Mouse (Mus musculus): ENCODE results near the gene Trim50. TPM values are rescaled to one million over a fixed set of nuclear protein-coding genes. Genes with fewer than 3 reads are reported as not detected.

Trim50 gene
- polyA plus RNA-seq, 2 experiments, result not detected

- TF ChIP-seq POLR2A (IDR thresholded peaks at IDR 0.05; ENCODE audit: borderline replicate concordance, extremely low read depth, insufficient read depth, insufficient read length), result no peak
- 20% methylated on average over 3 of the region's 3 CpGs for WGBS
- no peak for ATAC-seq (ENCODE audit: low FRiP score, low read depth)
- no peak for DNase-seq (ENCODE audit: low spot score)
- Histone ChIP-seq H3K27ac (replicated peaks; ENCODE audit: low read depth, low read length) (no peak overlapping the region), H3K9ac (ENCODE audit: low read depth, low read length, severe bottlenecking) (no peak overlapping the region), H3K4me2 (replicated peaks; ENCODE audit: low read depth, low read length, severe bottlenecking) (no peak overlapping the region), H3K9me3 (ENCODE audit: control insufficient read depth, low read length) (no peaks in the 10 kb centered on the region), H3K4me3 (replicated peaks; ENCODE audit: low read length) (no peak overlapping the region), H3K36me3 (ENCODE audit: control insufficient read depth, insufficient read depth, low read length) (no peaks in the 10 kb centered on the region), H3K4me1 (ENCODE audit: control insufficient read depth, insufficient read depth, low read length) (no peaks in the 10 kb centered on the region), H3K27me3 (ENCODE audit: control insufficient read depth, insufficient read depth, low read length) (no peaks in the 10 kb centered on the region)
These were observed 26.9 kb upstream of the Trim50 start for GRCm38 (mm10) chr5:135326121-135326659.

DNA sequence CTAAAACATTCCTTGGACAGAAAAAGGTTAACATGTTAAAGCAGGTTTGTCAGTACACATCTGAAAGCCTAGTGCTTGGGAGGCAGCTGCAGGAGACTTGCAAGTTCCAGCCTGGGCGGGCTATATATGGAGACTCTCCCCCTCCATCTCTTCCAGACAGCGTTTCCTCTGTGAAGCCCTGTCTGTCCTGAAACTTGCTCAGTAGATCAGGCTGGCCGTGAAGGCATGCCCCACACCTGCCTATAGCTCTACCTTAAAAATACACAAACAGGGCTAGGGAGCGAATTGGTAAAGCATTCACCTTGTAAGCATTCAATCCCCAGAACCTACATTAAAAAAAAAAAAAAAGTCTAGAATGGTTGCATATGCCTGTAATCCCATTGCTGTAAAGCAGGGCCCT lies 23.6 kb upstream of the Trim50 start:
- no peak for DNase-seq (ENCODE audit: low spot score)
- 87% methylated on average over 4 of the region's 4 CpGs for whole genome bisulfite sequencing

DNA sequence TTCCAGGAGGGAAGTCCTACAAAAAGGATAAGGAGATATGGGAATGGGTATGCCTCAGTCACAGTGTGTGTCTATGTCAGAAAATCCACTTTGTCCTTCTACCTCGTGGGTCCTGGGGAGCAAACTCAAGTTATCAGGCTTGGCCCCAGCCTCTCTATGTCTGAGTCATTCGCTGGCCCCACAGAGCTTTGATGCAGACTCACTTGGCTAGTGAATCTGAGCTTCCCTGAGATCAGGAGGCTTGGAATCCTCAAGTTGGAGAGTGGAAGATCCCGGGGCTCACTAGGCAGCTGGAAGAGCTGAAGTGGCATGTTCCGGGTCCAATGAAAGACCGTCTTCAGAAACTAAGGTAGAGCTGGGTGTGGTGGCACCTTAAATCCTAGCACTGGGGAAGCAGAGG lies 22.9 kb upstream of the Trim50 start:
- Histone ChIP-seq H3K4me1 (ENCODE audit: control insufficient read depth, insufficient read depth, low read length) (no peaks in the 10 kb centered on the region), H3K9ac (ENCODE audit: low read depth, low read length, severe bottlenecking) (no peak overlapping the region), H3K4me3 (replicated peaks; ENCODE audit: low read length) (no peak overlapping the region), H3K27me3 (ENCODE audit: control insufficient read depth, insufficient read depth, low read length) (no peaks in the 10 kb centered on the region), H3K4me2 (replicated peaks; ENCODE audit: low read depth, low read length, severe bottlenecking) (no peak overlapping the region), H3K27ac (replicated peaks; ENCODE audit: low read depth, low read length) (no peak overlapping the region), H3K9me3 (ENCODE audit: control insufficient read depth, low read length) (no peaks in the 10 kb centered on the region), H3K36me3 (ENCODE audit: control insufficient read depth, insufficient read depth, low read length) (no peaks in the 10 kb centered on the region)
- WGBS, result 88% methylated on average over 5 of the region's 5 CpGs
- DNase-seq (ENCODE audit: low spot score) (no peak), ATAC-seq (ENCODE audit: low FRiP score, low read depth) (no peak)
- no peak for TF ChIP-seq POLR2A (IDR thresholded peaks at IDR 0.05; ENCODE audit: borderline replicate concordance, extremely low read depth, insufficient read depth, insufficient read length)

More for the DNA sequence above, 23.6 kb upstream of the Trim50 start:
- Histone ChIP-seq H3K4me2 (replicated peaks; ENCODE audit: low read depth, low read length, severe bottlenecking) (no peak overlapping the region), H3K4me1 (ENCODE audit: control insufficient read depth, insufficient read depth, low read length) (no peaks in the 10 kb centered on the region), H3K9ac (ENCODE audit: low read depth, low read length, severe bottlenecking) (no peak overlapping the region), H3K27me3 (ENCODE audit: control insufficient read depth, insufficient read depth, low read length) (no peaks in the 10 kb centered on the region), H3K27ac (replicated peaks; ENCODE audit: low read depth, low read length) (no peak overlapping the region), H3K4me3 (replicated peaks; ENCODE audit: low read length) (no peak overlapping the region), H3K9me3 (ENCODE audit: control insufficient read depth, low read length) (no peaks in the 10 kb centered on the region), H3K36me3 (ENCODE audit: control insufficient read depth, insufficient read depth, low read length) (no peaks in the 10 kb centered on the region)
- no peak for ATAC-seq (ENCODE audit: low FRiP score, low read depth)
- no peak for TF ChIP-seq POLR2A (IDR thresholded peaks at IDR 0.05; ENCODE audit: borderline replicate concordance, extremely low read depth, insufficient read depth, insufficient read length)

DNA sequence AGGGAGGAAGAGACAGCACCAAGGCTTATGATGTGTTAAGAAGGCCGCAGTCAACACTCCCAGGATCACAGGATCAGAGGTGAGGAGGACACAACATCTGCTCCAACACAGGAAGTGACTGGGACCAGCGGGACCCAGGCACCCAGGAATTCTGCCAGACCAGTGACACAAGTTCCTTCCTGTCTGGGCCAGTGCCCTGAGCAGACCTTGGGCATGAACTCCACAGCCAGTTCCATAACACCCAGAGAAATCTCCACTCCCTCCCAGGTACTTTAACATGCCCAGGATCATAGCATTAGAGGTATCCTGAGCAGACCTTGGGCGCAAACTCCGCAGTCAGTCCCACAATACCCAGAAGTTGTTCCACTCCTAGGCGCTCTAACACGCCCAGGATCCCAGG lies 21.9 kb upstream of the Trim50 start:
- DNase-seq (ENCODE audit: low spot score), result no peak

DNA sequence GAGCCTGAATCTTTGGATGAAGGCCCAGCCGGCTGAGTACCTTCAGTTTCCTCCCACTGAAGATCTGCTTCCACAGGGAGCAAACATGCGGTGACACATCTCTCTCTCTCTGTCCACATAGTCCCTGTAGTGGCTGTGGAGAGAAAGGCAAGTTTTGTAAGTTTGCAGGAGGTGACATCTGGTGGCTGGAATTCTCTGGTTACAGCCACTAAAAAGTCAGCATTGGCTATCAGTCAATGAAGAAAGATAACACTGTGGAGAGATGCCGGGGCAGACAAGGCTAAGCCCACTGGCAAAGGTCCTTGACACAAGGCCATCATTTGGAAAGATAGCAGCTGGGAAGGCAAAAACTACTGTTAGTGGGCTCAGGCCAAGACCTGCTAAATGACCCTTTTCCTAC lies 15.5 kb upstream of the Trim50 start:
- Histone ChIP-seq H3K27ac (replicated peaks; ENCODE audit: low read depth, low read length) (no peak overlapping the region), H3K4me2 (replicated peaks; ENCODE audit: low read depth, low read length, severe bottlenecking) (no peak overlapping the region), H3K9ac (ENCODE audit: low read depth, low read length, severe bottlenecking) (no peak overlapping the region), H3K9me3 (ENCODE audit: control insufficient read depth, low read length) (no peaks in the 10 kb centered on the region), H3K4me3 (replicated peaks; ENCODE audit: low read length) (no peak overlapping the region), H3K27me3 (ENCODE audit: control insufficient read depth, insufficient read depth, low read length) (no peaks in the 10 kb centered on the region), H3K36me3 (ENCODE audit: control insufficient read depth, insufficient read depth, low read length) (no peaks in the 10 kb centered on the region), H3K4me1 (ENCODE audit: control insufficient read depth, insufficient read depth, low read length) (no peaks in the 10 kb centered on the region)
- ATAC-seq (ENCODE audit: low FRiP score, low read depth), result no peak
- WGBS, result 51% methylated on average over 3 of the region's 3 CpGs
- TF ChIP-seq POLR2A (IDR thresholded peaks at IDR 0.05; ENCODE audit: borderline replicate concordance, extremely low read depth, insufficient read depth, insufficient read length), result no peak
- DNase-seq (ENCODE audit: low spot score), result no peak

More for the DNA sequence above, 21.9 kb upstream of the Trim50 start:
- Histone ChIP-seq H3K9ac (ENCODE audit: low read depth, low read length, severe bottlenecking) (no peak overlapping the region), H3K27ac (replicated peaks; ENCODE audit: low read depth, low read length) (no peak overlapping the region), H3K4me1 (ENCODE audit: control insufficient read depth, insufficient read depth, low read length) (no peaks in the 10 kb centered on the region), H3K4me3 (replicated peaks; ENCODE audit: low read length) (no peak overlapping the region), H3K9me3 (ENCODE audit: control insufficient read depth, low read length) (no peaks in the 10 kb centered on the region), H3K36me3 (ENCODE audit: control insufficient read depth, insufficient read depth, low read length) (no peaks in the 10 kb centered on the region), H3K4me2 (replicated peaks; ENCODE audit: low read depth, low read length, severe bottlenecking) (no peak overlapping the region), H3K27me3 (ENCODE audit: control insufficient read depth, insufficient read depth, low read length) (no peaks in the 10 kb centered on the region)
- no peak for ATAC-seq (ENCODE audit: low FRiP score, low read depth)
- WGBS, result 83% methylated on average over 6 of the region's 6 CpGs
- TF ChIP-seq POLR2A (IDR thresholded peaks at IDR 0.05; ENCODE audit: borderline replicate concordance, extremely low read depth, insufficient read depth, insufficient read length), result no peak

- H3K4me2 ChIP-seq (replicated peaks; ENCODE audit: low read depth, low read length, severe bottlenecking), result no peak overlapping the region
- no peaks in the 10 kb centered on the region for H3K4me1 ChIP-seq (ENCODE audit: control insufficient read depth, insufficient read depth, low read length)
- 68% methylated on average over 7 of the region's 7 CpGs for WGBS
- no peak for ATAC-seq (ENCODE audit: low FRiP score, low read depth)
- H3K9me3 ChIP-seq (ENCODE audit: control insufficient read depth, low read length), result peaks cover 10% of the 10 kb centered on the region; the same call in 1 of the 2 replicates
- no peak for TF ChIP-seq POLR2A (IDR thresholded peaks at IDR 0.05; ENCODE audit: borderline replicate concordance, extremely low read depth, insufficient read depth, insufficient read length)
- H3K27me3 ChIP-seq (ENCODE audit: control insufficient read depth, insufficient read depth, low read length), result no peaks in the 10 kb centered on the region
- H3K4me3 ChIP-seq (replicated peaks; ENCODE audit: low read length), result no peak overlapping the region
- no peak overlapping the region for H3K27ac ChIP-seq (replicated peaks; ENCODE audit: low read depth, low read length)
- no peaks in the 10 kb centered on the region for H3K36me3 ChIP-seq (ENCODE audit: control insufficient read depth, insufficient read depth, low read length)
- no peak for DNase-seq (ENCODE audit: low spot score)
- H3K9ac ChIP-seq (ENCODE audit: low read depth, low read length, severe bottlenecking), result no peak overlapping the region
These were observed 7.1 kb upstream of the Trim50 start for GRCm38 (mm10) chr5:135345989-135346388.
